In the genomic region with DNA sequence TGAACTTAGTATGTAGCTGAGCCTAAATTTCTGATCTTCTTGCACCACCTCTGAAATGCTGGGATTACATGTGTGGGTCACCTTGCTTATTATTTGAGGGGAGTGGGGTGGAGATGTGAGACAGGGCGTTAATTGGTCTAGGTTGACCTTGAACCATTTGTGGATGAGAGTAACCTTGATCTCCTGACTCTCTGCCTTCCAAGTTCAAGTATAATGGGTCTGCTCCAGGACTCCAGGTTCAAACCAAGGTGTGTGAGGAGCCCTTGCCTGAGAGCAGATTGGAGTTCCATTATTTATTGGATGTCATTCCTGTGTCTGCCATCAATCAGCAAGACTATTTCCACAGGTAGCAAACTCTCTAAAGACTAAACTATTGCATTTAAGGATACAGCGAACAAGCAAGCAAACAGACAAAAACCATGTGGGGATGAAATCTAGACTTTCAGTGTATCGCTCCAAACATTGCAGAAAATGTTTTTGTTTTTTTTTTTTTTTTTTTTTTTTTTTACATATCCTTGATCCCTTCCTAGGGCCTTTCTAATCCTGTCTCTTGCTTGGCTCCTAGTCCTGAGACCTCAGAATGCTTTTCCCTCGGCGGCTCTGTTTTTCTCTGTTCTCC, we compare ENCODE assay signal across 11 mouse cellular contexts. TPM values are rescaled to one million over a fixed set of nuclear protein-coding genes. Genes with fewer than 3 reads are reported as not detected.
A peak's percentile ranks its signal among the peaks of the same experiment; 100 is the strongest.
DNase-seq lines count a peak whose midpoint lies in the region; ATAC-seq lines count a peak whose summit lies in the region.
"Had no signal": no experiment of that assay in that cellular context is flagged by ENCODE, and none has a peak within 500 bp of the region (broad histone marks: within the 10 kb centered on the region; RNA-seq: fewer than 3 reads in every experiment).

No protein-coding gene starts in this region.

- H3K9me3 ChIP-seq in heart, embryonic 13.5 days, result no peaks in the 10 kb centered on the region
- no peaks in the 10 kb centered on the region; the same call in 1 of the 2 replicates for H3K9me3 ChIP-seq in hindbrain, embryonic 12.5 days (replicated peaks)
- no peaks in the 10 kb centered on the region for H3K9me3 ChIP-seq in midbrain, embryonic 11.5 days (ENCODE audit: control insufficient read depth, low read length)

- H3K4me2 ChIP-seq in heart, embryonic 13.5 days, result peak overlapping the region; percentile 97
- peak overlapping the region; percentile 95 for H3K4me2 ChIP-seq in hindbrain, embryonic 12.5 days (replicated peaks)
- H3K4me2 ChIP-seq in midbrain, embryonic 11.5 days, result peak overlapping the region; percentile 76

- DNase-seq in heart, postnatal 14 days, result no peak
- peak; percentile 11 for DNase-seq in MN1 (ENCODE audit: low spot score)
- DNase-seq in midbrain, embryonic 11.5 days (ENCODE audit: low spot score, missing footprints), result peak; percentile 85
- no peak for DNase-seq in urinary bladder, postnatal 36 days (ENCODE audit: low spot score in 2 of 2)
- DNase-seq in ovary, postnatal 10 days (ENCODE audit: low spot score), result no peak
- DNase-seq in embryo, embryonic 11 days, result no peak

- ATAC-seq in heart, embryonic 13.5 days (ENCODE audit: extremely low read depth, insufficient number of reproducible peaks, low FRiP score, low TSS enrichment), result no peak
- ATAC-seq in hindbrain, embryonic 12.5 days (ENCODE audit: low FRiP score), result no peak
- no peak for ATAC-seq in midbrain, embryonic 11.5 days (ENCODE audit: low FRiP score)

- WGBS in heart, embryonic 13.5 days, result 28% methylated on average over 5 of the region's 5 CpGs
- 50% methylated on average over 5 of the region's 5 CpGs for WGBS in hindbrain, embryonic 12.5 days
- 40% methylated on average over 5 of the region's 5 CpGs for WGBS in midbrain, embryonic 11.5 days

- peaks cover 30% of the 10 kb centered on the region for H3K4me1 ChIP-seq in heart, embryonic 13.5 days
- H3K4me1 ChIP-seq in hindbrain, embryonic 12.5 days, result 0 out of 2 replicates have a peak, but pooled peaks cover 2% of the 10 kb centered on the region
- peaks cover 9% of the 10 kb centered on the region for H3K4me1 ChIP-seq in midbrain, embryonic 11.5 days (ENCODE audit: control insufficient read depth, insufficient read depth, low read length)

- peaks cover 26% of the 10 kb centered on the region for H3K27me3 ChIP-seq in heart, embryonic 13.5 days (replicated peaks)
- H3K27me3 ChIP-seq in hindbrain, embryonic 12.5 days, result peaks cover 39% of the 10 kb centered on the region
- H3K27me3 ChIP-seq in midbrain, embryonic 11.5 days (ENCODE audit: control insufficient read depth, insufficient read depth, low read length), result peaks cover 15% of the 10 kb centered on the region; the same call in 1 of the 2 replicates

- intact Hi-C loops in heart, postnatal 14 days (cut with DNase I), result loop anchor here (5.0 to 10.0 kb wide), 3 partner anchors 171 to 538 kb away; a partner anchor contains a TSS

- H3K9ac ChIP-seq in heart, embryonic 13.5 days, result peak overlapping the region; percentile 80
- H3K9ac ChIP-seq in hindbrain, embryonic 12.5 days, result peak overlapping the region; percentile 46; the same call in 1 of the 2 replicates
- peak overlapping the region; percentile 55; the same call in 1 of the 2 replicates for H3K9ac ChIP-seq in midbrain, embryonic 11.5 days (ENCODE audit: low read length)

- no peaks in the 10 kb centered on the region for H3K36me3 ChIP-seq in heart, embryonic 13.5 days
- no peaks in the 10 kb centered on the region for H3K36me3 ChIP-seq in hindbrain, embryonic 12.5 days
- no peaks in the 10 kb centered on the region for H3K36me3 ChIP-seq in midbrain, embryonic 11.5 days (ENCODE audit: control insufficient read depth, insufficient read depth, low read length)

- H3K27ac ChIP-seq in heart, embryonic 13.5 days (replicated peaks), result peak overlapping the region; percentile 76
- no peak overlapping the region for H3K27ac ChIP-seq in hindbrain, embryonic 12.5 days
- H3K27ac ChIP-seq in midbrain, embryonic 11.5 days (ENCODE audit: low read depth, low read length), result no peak overlapping the region
- H3K27ac ChIP-seq: macrophage had no signal

- peak overlapping the region; percentile 60 for H3K4me3 ChIP-seq in heart, embryonic 13.5 days
- H3K4me3 ChIP-seq in hindbrain, embryonic 12.5 days, result peak overlapping the region; percentile 50
- peak overlapping the region; percentile 43 for H3K4me3 ChIP-seq in midbrain, embryonic 11.5 days (ENCODE audit: low read depth, low read length)

RNA-seq across cellular contexts. Expression of a gene that starts 1.7 kb away (rescaled TPM):
- 2.3 and 2.6 TPM in 2 replicates for polyA plus RNA-seq in heart, embryonic 13.5 days (2015; fragmentation: Nextera tagmentation; extraction: Ambion mirVana)
- 10 to 100 TPM; 68.5 to 71.5 TPM for total RNA-seq in heart, postnatal 14 days (2021)
- polyA plus RNA-seq in hindbrain, embryonic 12.5 days (2016; fragmentation: Nextera tagmentation; extraction: Ambion mirVana), result 0.09 and 0.12 TPM in 2 replicates
- 0.04 TPM in 1 of 2 replicates, not detected in the other for polyA plus RNA-seq in midbrain, embryonic 11.5 days (2014; fragmentation: Nextera tagmentation; extraction: Ambion mirVana)
- polyA plus RNA-seq: macrophage had no signal

RNA-seq across cellular contexts. Expression of a gene that starts 7.1 kb away (rescaled TPM):
- polyA plus RNA-seq in heart, embryonic 13.5 days (2015; fragmentation: Nextera tagmentation; extraction: Ambion mirVana), result not detected in 2 replicates
- total RNA-seq in heart, postnatal 14 days (2021), result under 1 TPM in 1 of 2 experiments, not detected in 1; 0.10 TPM
- polyA plus RNA-seq in hindbrain, embryonic 12.5 days (2016; fragmentation: Nextera tagmentation; extraction: Ambion mirVana), result not detected in 2 replicates
- not detected in 2 replicates for polyA plus RNA-seq in midbrain, embryonic 11.5 days (2014; fragmentation: Nextera tagmentation; extraction: Ambion mirVana)
- total RNA-seq: heart, postnatal 36 days had no signal
- polyA plus RNA-seq: brain, embryonic 14.5 days; macrophage had no signal

RNA-seq across cellular contexts. Expression of a gene that starts 36.4 kb away (rescaled TPM):
- not detected in 2 replicates for polyA plus RNA-seq in heart, embryonic 13.5 days (2015; fragmentation: Nextera tagmentation; extraction: Ambion mirVana)
- total RNA-seq in heart, postnatal 14 days (2021), result not detected
- polyA plus RNA-seq in hindbrain, embryonic 12.5 days (2016; fragmentation: Nextera tagmentation; extraction: Ambion mirVana), result not detected in 2 replicates
- not detected in 2 replicates for polyA plus RNA-seq in midbrain, embryonic 11.5 days (2014; fragmentation: Nextera tagmentation; extraction: Ambion mirVana)
- total RNA-seq: heart, postnatal 36 days had no signal
- polyA plus RNA-seq: brain, embryonic 14.5 days; macrophage had no signal

RNA-seq across cellular contexts. Expression of a gene that starts 37.3 kb away (rescaled TPM):
- 0.05 and 0.57 TPM in 2 replicates for polyA plus RNA-seq in heart, embryonic 13.5 days (2015; fragmentation: Nextera tagmentation; extraction: Ambion mirVana)
- 1 to 10 TPM; 3.0 to 5.2 TPM for total RNA-seq in heart, postnatal 14 days (2021)
- polyA plus RNA-seq in hindbrain, embryonic 12.5 days (2016; fragmentation: Nextera tagmentation; extraction: Ambion mirVana), result not detected in 2 replicates
- polyA plus RNA-seq in midbrain, embryonic 11.5 days (2014; fragmentation: Nextera tagmentation; extraction: Ambion mirVana), result 0.11 TPM in 2 replicates
- polyA plus RNA-seq: macrophage had no signal

Comparison
In these comparisons a context has a peak if more than half of its experiments do, and no peak if none do; other contexts are left out.
1. DNase-seq: peak in MN1 (single experiment) and midbrain, embryonic 11.5 days (single experiment); none in heart, postnatal 14 days (0 of 2), urinary bladder, postnatal 36 days (0 of 2), ovary, postnatal 10 days (single experiment) and embryo, embryonic 11 days (single experiment).
2. Peak in every context shown above with its lines, with median percentiles within 50 percentile points of each other: H3K4me2 ChIP-seq, H3K4me3 ChIP-seq and H3K9ac ChIP-seq.